Mouse (Mus musculus): ENCODE results near the gene Cyp2b10. TPM values are rescaled to one million over a fixed set of nuclear protein-coding genes. Genes with fewer than 3 reads are reported as not detected.
A peak's percentile ranks its signal among the peaks of the same experiment; 100 is the strongest.

The Cyp2b10 gene
- not detected in 2 replicates for polyA plus RNA-seq (2016; fragmentation: Nextera tagmentation; extraction: Ambion mirVana)

DNA sequence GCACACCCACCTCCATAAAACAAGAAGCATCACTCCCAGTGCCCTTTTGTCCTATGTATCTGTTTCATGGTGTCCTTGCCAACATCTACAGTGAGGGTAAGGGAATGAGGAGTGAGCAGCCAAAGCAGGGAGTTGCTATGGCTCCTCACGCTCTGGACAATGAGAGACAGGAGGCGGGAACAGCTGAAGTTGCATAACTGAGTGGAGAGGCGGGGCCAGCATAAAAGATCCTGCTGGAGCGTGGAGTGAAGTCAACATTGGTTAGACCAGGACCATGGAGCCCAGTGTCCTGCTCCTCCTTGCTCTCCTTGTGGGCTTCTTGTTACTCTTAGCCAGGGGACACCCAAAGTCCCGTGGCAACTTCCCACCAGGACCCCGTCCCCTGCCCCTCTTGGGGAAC, at the start of gene Cyp2b10:
Gene Cyp2b10, plus strand, starts transcription at position 210 of the 400 bp plus-strand sequence.
- Histone ChIP-seq H3K4me2 (no peak within 1 kb of the TSS), H3K27me3 (replicated peaks) (no peaks in the 10 kb centered on the region; the same call in 1 of the 2 replicates), H3K36me3 (no peaks in the 10 kb centered on the region), H3K9me3 (replicated peaks) (peaks cover 10% of the 10 kb centered on the region; the same call in 1 of the 2 replicates), H3K9ac (no peak within 1 kb of the TSS), H3K4me1 (replicated peaks) (no peaks in the 10 kb centered on the region), H3K4me3 (no peak within 1 kb of the TSS), H3K27ac (ENCODE audit: poor library complexity, severe bottlenecking) (no peak within 1 kb of the TSS)
- 75% methylated on average over 6 of the region's 6 CpGs for WGBS
- no peak for ATAC-seq (ENCODE audit: insufficient number of reproducible peaks, low FRiP score)

GRCm38 (mm10) chr7:25847722-25848443, 49.5 kb upstream of the Cyp2b10 start:
- H3K27ac ChIP-seq (ENCODE audit: poor library complexity, severe bottlenecking), result no peak overlapping the region
- no peaks in the 10 kb centered on the region for H3K36me3 ChIP-seq
- H3K4me3 ChIP-seq, result peak overlapping the region; percentile 55
- no peaks in the 10 kb centered on the region for H3K27me3 ChIP-seq (replicated peaks)
- WGBS, result 9% methylated on average over 13 of the region's 13 CpGs
- peak; percentile 66 for ATAC-seq (ENCODE audit: insufficient number of reproducible peaks, low FRiP score)
- peak overlapping the region; percentile 73 for H3K4me2 ChIP-seq
- no peaks in the 10 kb centered on the region for H3K9me3 ChIP-seq (replicated peaks)
- H3K9ac ChIP-seq, result peak overlapping the region; percentile 76
- H3K4me1 ChIP-seq (replicated peaks), result no peaks in the 10 kb centered on the region

DNA sequence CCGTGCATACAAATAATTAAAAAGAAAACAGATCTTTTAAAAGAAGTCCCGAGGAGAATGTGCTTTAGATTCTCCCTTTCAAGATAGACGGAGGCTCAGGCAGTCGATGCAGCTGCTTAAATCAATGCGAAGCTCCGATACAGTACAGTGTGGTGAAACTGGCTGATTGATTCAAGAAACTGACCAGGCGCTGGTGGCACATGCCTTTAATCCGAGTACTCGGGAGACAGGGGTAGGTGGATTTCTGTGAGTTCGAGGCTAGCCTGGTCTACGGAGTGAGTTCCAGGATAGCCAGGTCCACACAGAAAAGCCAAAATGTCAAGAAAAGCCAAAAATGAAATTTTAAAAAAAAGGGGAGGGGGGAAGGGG, 49.0 kb upstream of the Cyp2b10 start:
- Histone ChIP-seq H3K4me2 (peak overlapping the region; percentile 73), H3K27me3 (replicated peaks) (no peaks in the 10 kb centered on the region), H3K9me3 (replicated peaks) (no peaks in the 10 kb centered on the region), H3K4me1 (replicated peaks) (no peaks in the 10 kb centered on the region), H3K4me3 (peak overlapping the region; percentile 55), H3K27ac (ENCODE audit: poor library complexity, severe bottlenecking) (no peak overlapping the region), H3K9ac (peak overlapping the region; percentile 76), H3K36me3 (no peaks in the 10 kb centered on the region)
- ATAC-seq (ENCODE audit: insufficient number of reproducible peaks, low FRiP score), result peak; percentile 29; the same call in 1 of the 2 replicates
- 22% methylated on average over 11 of the region's 11 CpGs for WGBS

- Histone ChIP-seq H3K4me2 (no peak overlapping the region), H3K27ac (ENCODE audit: poor library complexity, severe bottlenecking) (no peak overlapping the region), H3K4me3 (no peak overlapping the region), H3K4me1 (replicated peaks) (no peaks in the 10 kb centered on the region), H3K27me3 (replicated peaks) (no peaks in the 10 kb centered on the region), H3K36me3 (no peaks in the 10 kb centered on the region), H3K9ac (no peak overlapping the region), H3K9me3 (replicated peaks) (no peaks in the 10 kb centered on the region)
- ATAC-seq (ENCODE audit: insufficient number of reproducible peaks, low FRiP score), result no peak
- WGBS, result 26% methylated on average over 8 of the region's 8 CpGs
These were observed 42.3 kb upstream of the Cyp2b10 start for GRCm38 (mm10) chr7:25855082-25855481.

GRCm38 (mm10) chr7:25859962-25860870, 37.2 kb upstream of the Cyp2b10 start:
- H3K4me1 ChIP-seq (replicated peaks), result no peaks in the 10 kb centered on the region
- 19% methylated on average over 9 of the region's 9 CpGs for WGBS
- H3K27me3 ChIP-seq (replicated peaks), result no peaks in the 10 kb centered on the region
- no peak overlapping the region for H3K27ac ChIP-seq (ENCODE audit: poor library complexity, severe bottlenecking)
- no peak for ATAC-seq (ENCODE audit: insufficient number of reproducible peaks, low FRiP score)
- H3K9ac ChIP-seq, result no peak overlapping the region
- peak overlapping the region; percentile 24 for H3K4me3 ChIP-seq
- H3K9me3 ChIP-seq (replicated peaks), result no peaks in the 10 kb centered on the region
- H3K36me3 ChIP-seq, result no peaks in the 10 kb centered on the region
- H3K4me2 ChIP-seq, result peak overlapping the region; percentile 61

- WGBS, result 47% methylated on average over 2 of the region's 2 CpGs
- H3K9ac ChIP-seq, result no peak overlapping the region
- no peaks in the 10 kb centered on the region for H3K27me3 ChIP-seq (replicated peaks)
- H3K4me1 ChIP-seq (replicated peaks), result no peaks in the 10 kb centered on the region
- H3K27ac ChIP-seq (ENCODE audit: poor library complexity, severe bottlenecking), result no peak overlapping the region
- no peak for ATAC-seq (ENCODE audit: insufficient number of reproducible peaks, low FRiP score)
- no peaks in the 10 kb centered on the region for H3K36me3 ChIP-seq
- H3K4me3 ChIP-seq, result no peak overlapping the region
- H3K9me3 ChIP-seq (replicated peaks), result no peaks in the 10 kb centered on the region
- no peak overlapping the region for H3K4me2 ChIP-seq
These were observed 35.1 kb upstream of the Cyp2b10 start for GRCm38 (mm10) chr7:25862365-25862764.

- 71% methylated on average over 3 of the region's 3 CpGs for WGBS
These were observed 33.7 kb upstream of the Cyp2b10 start for GRCm38 (mm10) chr7:25863756-25864155.

GRCm38 (mm10) chr7:25864861-25865260, 32.6 kb upstream of the Cyp2b10 start:
- 11% methylated on average over 5 of the region's 5 CpGs for WGBS
- no peaks in the 10 kb centered on the region for H3K27me3 ChIP-seq (replicated peaks)

More at GRCm38 (mm10) chr7:25863756-25864155, 33.7 kb upstream of the Cyp2b10 start:
- H3K36me3 ChIP-seq, result no peaks in the 10 kb centered on the region
- H3K9ac ChIP-seq, result no peak overlapping the region
- no peak for ATAC-seq (ENCODE audit: insufficient number of reproducible peaks, low FRiP score)
- H3K27ac ChIP-seq (ENCODE audit: poor library complexity, severe bottlenecking), result no peak overlapping the region
- H3K4me1 ChIP-seq (replicated peaks), result no peaks in the 10 kb centered on the region
- H3K27me3 ChIP-seq (replicated peaks), result no peaks in the 10 kb centered on the region
- no peak overlapping the region for H3K4me2 ChIP-seq
- peaks cover 10% of the 10 kb centered on the region for H3K9me3 ChIP-seq (replicated peaks)
- H3K4me3 ChIP-seq, result no peak overlapping the region

DNA sequence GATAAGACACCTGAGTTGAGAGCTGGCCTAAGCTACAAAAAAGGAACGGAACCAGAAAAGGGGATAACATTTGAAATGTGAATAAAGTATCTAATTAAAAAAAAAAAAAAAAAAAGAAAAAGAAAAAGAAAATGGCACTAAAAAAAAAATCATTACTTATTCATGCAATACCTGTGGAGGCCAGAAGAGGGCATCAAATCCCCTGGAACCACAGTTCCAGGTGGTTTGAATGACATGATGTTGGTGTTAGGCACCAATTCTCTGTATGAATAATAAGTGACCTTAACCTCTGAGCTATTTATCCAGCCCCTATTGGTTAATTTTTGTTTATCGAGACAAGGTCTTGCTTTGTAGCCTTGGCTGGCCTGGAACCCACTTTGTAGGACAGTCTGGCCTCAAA, 27.6 kb upstream of the Cyp2b10 start:
- 65% methylated on average over 2 of the region's 2 CpGs for WGBS
- H3K4me1 ChIP-seq (replicated peaks), result no peaks in the 10 kb centered on the region
- H3K27ac ChIP-seq (ENCODE audit: poor library complexity, severe bottlenecking), result no peak overlapping the region
- H3K4me3 ChIP-seq, result no peak overlapping the region
- peaks cover 25% of the 10 kb centered on the region for H3K9me3 ChIP-seq (replicated peaks)
- H3K36me3 ChIP-seq, result no peaks in the 10 kb centered on the region
- no peak overlapping the region for H3K9ac ChIP-seq
- H3K27me3 ChIP-seq (replicated peaks), result no peaks in the 10 kb centered on the region
- no peak overlapping the region for H3K4me2 ChIP-seq
- no peak for ATAC-seq (ENCODE audit: insufficient number of reproducible peaks, low FRiP score)

More at GRCm38 (mm10) chr7:25864861-25865260, 32.6 kb upstream of the Cyp2b10 start:
- H3K4me2 ChIP-seq, result no peak overlapping the region
- ATAC-seq (ENCODE audit: insufficient number of reproducible peaks, low FRiP score), result no peak
- H3K4me1 ChIP-seq (replicated peaks), result no peaks in the 10 kb centered on the region
- H3K9me3 ChIP-seq (replicated peaks), result peaks cover 17% of the 10 kb centered on the region
- no peak overlapping the region for H3K9ac ChIP-seq
- H3K4me3 ChIP-seq, result no peak overlapping the region
- no peaks in the 10 kb centered on the region for H3K36me3 ChIP-seq
- no peak overlapping the region for H3K27ac ChIP-seq (ENCODE audit: poor library complexity, severe bottlenecking)

DNA sequence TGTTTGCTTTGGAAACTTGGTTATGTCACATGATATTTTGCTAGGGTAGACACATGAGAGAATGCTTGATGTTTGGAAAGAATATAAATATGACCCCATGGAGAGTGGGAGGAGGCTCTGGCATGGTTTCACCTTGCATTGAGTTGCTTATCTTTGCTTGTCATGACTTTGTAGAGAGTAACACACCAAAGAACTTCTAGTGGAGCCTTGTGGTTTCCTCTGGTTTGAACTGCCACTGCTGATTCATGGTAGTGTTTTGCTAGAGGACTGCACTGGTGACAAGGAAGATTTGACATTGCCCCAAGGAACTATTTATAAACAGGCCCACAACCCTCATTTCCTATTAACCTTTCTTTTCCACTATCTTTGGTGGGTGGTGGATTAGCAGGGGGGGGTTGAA, 24.8 kb upstream of the Cyp2b10 start:
- Histone ChIP-seq H3K4me2 (no peak overlapping the region), H3K9me3 (replicated peaks) (peaks cover 25% of the 10 kb centered on the region), H3K36me3 (no peaks in the 10 kb centered on the region), H3K27me3 (replicated peaks) (no peaks in the 10 kb centered on the region), H3K27ac (ENCODE audit: poor library complexity, severe bottlenecking) (no peak overlapping the region), H3K4me3 (no peak overlapping the region), H3K9ac (no peak overlapping the region), H3K4me1 (replicated peaks) (no peaks in the 10 kb centered on the region)
- no peak for ATAC-seq (ENCODE audit: insufficient number of reproducible peaks, low FRiP score)

DNA sequence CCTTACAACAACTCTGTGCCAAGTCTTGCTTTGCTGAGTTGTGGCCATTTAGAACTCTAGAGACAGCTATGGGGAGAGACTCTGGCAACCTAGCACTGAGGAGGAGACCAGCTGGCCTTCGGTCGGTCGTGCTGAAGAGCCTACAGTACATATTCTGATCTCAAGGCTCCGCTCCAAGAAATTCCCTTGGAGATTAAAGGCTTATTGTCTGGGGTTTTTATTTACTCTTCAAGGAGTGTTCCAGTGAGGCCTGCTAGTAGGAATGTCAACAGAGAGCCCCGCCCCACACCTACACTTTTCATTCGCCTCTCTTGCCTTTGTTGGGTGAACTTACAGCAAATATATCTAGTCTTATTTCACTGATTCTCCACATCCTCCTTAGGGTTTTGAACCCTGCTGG, 18.7 kb upstream of the Cyp2b10 start:
- peaks cover 13% of the 10 kb centered on the region; the same call in 1 of the 2 replicates for H3K27me3 ChIP-seq (replicated peaks)
- H3K4me2 ChIP-seq, result no peak overlapping the region
- H3K9me3 ChIP-seq (replicated peaks), result no peaks in the 10 kb centered on the region; the same call in 1 of the 2 replicates
- H3K9ac ChIP-seq, result no peak overlapping the region
- H3K4me1 ChIP-seq (replicated peaks), result no peaks in the 10 kb centered on the region
- no peak overlapping the region for H3K27ac ChIP-seq (ENCODE audit: poor library complexity, severe bottlenecking)
- H3K4me3 ChIP-seq, result no peak overlapping the region
- WGBS, result 45% methylated on average over 6 of the region's 6 CpGs
- H3K36me3 ChIP-seq, result no peaks in the 10 kb centered on the region
- no peak for ATAC-seq (ENCODE audit: insufficient number of reproducible peaks, low FRiP score)

Data from heart, embryonic 12.5 days (tissue).